In the genomic region with DNA sequence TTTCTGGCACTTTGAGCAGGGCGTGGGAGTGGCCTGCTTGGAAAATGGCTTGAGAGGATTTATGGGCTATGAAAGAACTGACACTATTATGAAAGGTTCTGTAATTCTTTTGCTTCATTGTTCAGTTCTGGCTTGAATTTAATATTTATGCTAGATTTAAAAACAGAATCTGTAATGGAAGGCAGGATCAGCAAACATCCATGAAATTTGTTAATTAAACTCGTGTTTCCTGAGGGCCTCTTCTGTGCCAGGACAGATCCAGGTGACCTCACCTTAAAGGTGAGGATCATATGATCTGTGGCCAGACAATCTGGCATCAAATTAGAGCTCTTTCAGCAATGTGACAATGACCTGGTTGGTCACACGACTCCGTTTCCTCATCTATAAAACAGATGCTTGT, we compare ENCODE assay signal across 28 mouse cellular contexts.
DNase-seq lines count a peak whose midpoint lies in the region; ATAC-seq lines count a peak whose summit lies in the region.
"Had no signal": no experiment of that assay in that cellular context is flagged by ENCODE, and none has a peak within 500 bp of the region (broad histone marks: within the 10 kb centered on the region; RNA-seq: fewer than 3 reads in every experiment).

No protein-coding gene starts in this region.

- no peaks in the 10 kb centered on the region for H3K27me3 ChIP-seq in kidney, embryonic 16.5 days (ENCODE audit: insufficient read depth, low read length)
- H3K27me3 ChIP-seq: CH12.LX; embryonic facial prominence, embryonic 13.5 days; embryonic facial prominence, embryonic 15.5 days; forebrain, embryonic 13.5 days; forebrain, embryonic 15.5 days had no signal

- no peak overlapping the region for H3K4me3 ChIP-seq in kidney, embryonic 16.5 days (ENCODE audit: low read length)
- H3K4me3 ChIP-seq: embryonic facial prominence, embryonic 13.5 days; embryonic facial prominence, embryonic 15.5 days; erythroblast, embryonic 14.5 days; forebrain, embryonic 13.5 days; forebrain, embryonic 15.5 days had no signal

- no peaks in the 10 kb centered on the region for H3K9me3 ChIP-seq in kidney, embryonic 16.5 days (ENCODE audit: low read length)
- H3K9me3 ChIP-seq: embryonic facial prominence, embryonic 13.5 days; embryonic facial prominence, embryonic 15.5 days; forebrain, embryonic 13.5 days; forebrain, embryonic 15.5 days; G1E had no signal

- ATAC-seq in kidney, embryonic 16.5 days (ENCODE audit: low FRiP score, low TSS enrichment) = no peak
- ATAC-seq: activated CD4-positive, CD25-positive, alpha-beta regulatory T cell, adult 4 months; CD4-positive, CD25-positive, alpha-beta regulatory T cell, adult 4 months; forebrain, embryonic 13.5 days; forebrain, embryonic 15.5 days; forebrain, postnatal 0 days; Patski had no signal

- 60% methylated on average over 4 of the region's 4 CpGs for WGBS in kidney, embryonic 16.5 days

- H3K4me2 ChIP-seq in kidney, embryonic 16.5 days (replicated peaks; ENCODE audit: low read depth, low read length) = no peak overlapping the region
- H3K4me2 ChIP-seq: embryonic facial prominence, embryonic 13.5 days; embryonic facial prominence, embryonic 15.5 days; forebrain, embryonic 13.5 days; forebrain, embryonic 15.5 days had no signal

- no peak overlapping the region for H3K9ac ChIP-seq in kidney, embryonic 16.5 days (replicated peaks; ENCODE audit: low read length)
- H3K9ac ChIP-seq: embryonic facial prominence, embryonic 13.5 days; embryonic facial prominence, embryonic 15.5 days; forebrain, embryonic 13.5 days; forebrain, embryonic 15.5 days; forebrain, postnatal 0 days had no signal

- H3K4me1 ChIP-seq in kidney, embryonic 16.5 days (ENCODE audit: insufficient read depth, low read length) = no peaks in the 10 kb centered on the region
- H3K4me1 ChIP-seq: embryonic facial prominence, embryonic 15.5 days; forebrain, embryonic 13.5 days; forebrain, embryonic 15.5 days had no signal

- no peak overlapping the region for H3K27ac ChIP-seq in kidney, embryonic 16.5 days (ENCODE audit: low read length)
- H3K27ac ChIP-seq: embryonic facial prominence, embryonic 13.5 days; forebrain, embryonic 13.5 days; forebrain, embryonic 15.5 days had no signal

- H3K36me3 ChIP-seq in kidney, embryonic 16.5 days (ENCODE audit: insufficient read depth, low read length) = no peaks in the 10 kb centered on the region
- H3K36me3 ChIP-seq: embryonic facial prominence, embryonic 13.5 days; embryonic facial prominence, embryonic 15.5 days; forebrain, embryonic 15.5 days; G1E had no signal

- peak; percentile 2 for DNase-seq in adrenal gland, postnatal 10 days
- DNase-seq in adrenal gland, adult 2 months = no peak
- DNase-seq in kidney, postnatal 4 days = peak; percentile 9 to 11
- peak; percentile 78 for DNase-seq in gonadal fat pad, adult 2 months (ENCODE audit: low read depth)
- DNase-seq in testis, postnatal 10 days (ENCODE audit: low spot score) = no peak
- DNase-seq in urinary bladder, postnatal 36 days (ENCODE audit: low spot score in 2 of 2) = no peak
- DNase-seq: adrenal gland, adult 8-10 months; adrenal gland, postnatal 25 days; B cell, adult 2 months; cerebellum, adult 11 months; cerebellum, adult 18-20 months; cerebellum, adult 8-10 months; cerebellum, adult 9-11 months; cerebellum, postnatal 14 days; cerebellum, postnatal 36 days; embryo, embryonic 11 days; forebrain, postnatal 0 days had no signal

Comparison
In these comparisons a context has a peak if more than half of its experiments do, and no peak if none do; other contexts are left out.
1. DNase-seq: peak in adrenal gland, postnatal 10 days (single experiment), kidney, postnatal 4 days (2 of 2) and gonadal fat pad, adult 2 months (single experiment); none in adrenal gland, adult 2 months (single experiment), testis, postnatal 10 days (single experiment) and urinary bladder, postnatal 36 days (0 of 2).